In the genomic region with DNA sequence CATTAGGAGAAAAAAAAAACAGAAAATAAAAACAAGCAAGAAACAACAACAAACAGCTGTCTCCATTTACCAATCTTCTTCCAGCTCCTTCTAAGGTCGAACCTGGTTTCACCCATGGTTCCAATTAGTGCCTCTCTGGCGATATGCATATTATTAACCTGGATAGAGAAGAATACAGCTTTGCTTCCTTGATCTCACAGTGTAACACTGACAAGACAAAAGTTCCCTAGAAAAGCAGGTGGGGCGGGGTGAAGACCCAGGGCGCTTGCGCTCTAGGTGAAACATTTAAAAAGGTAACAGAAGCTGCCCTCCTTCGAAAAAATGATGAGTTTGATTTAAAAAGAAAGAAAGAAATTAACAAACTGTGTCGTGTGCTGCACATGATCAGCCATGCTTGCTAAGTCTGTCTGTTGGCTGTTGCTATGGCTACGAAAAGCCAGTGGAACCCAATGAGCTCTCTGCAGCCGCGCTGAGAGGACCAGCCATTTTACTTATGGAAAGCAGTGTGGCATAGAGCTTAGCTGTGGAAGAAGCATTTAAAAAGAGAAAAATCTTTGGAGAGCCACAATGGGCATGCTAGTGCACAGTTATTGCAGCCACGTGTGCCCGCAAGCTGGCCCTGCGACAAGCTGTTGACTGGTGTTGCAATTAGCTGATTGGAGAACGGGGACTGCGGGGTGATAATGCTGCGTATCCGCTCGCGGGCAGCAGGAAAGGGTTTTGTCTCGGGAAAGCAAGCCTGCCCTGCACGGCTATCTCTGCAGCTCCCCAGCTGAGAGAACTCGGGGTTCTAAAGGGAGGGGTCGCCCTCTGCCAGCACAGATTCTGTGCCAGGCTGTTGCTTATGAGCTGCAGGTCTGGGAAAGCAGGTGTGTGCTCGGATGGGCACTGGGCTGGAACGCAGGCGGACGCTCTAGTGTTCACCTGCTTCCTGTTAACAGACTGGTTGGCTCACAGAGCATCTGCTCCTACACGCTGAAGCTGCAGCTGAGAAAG, we compare ENCODE assay signal across 7 mouse cellular contexts.
DNase-seq lines count a peak whose midpoint lies in the region; ATAC-seq lines count a peak whose summit lies in the region.

No protein-coding gene starts in this region.

- ATAC-seq in granulocyte monocyte progenitor cell, adult 5-6 weeks (replicated peaks; ENCODE audit: poor library complexity, severe bottlenecking): peak; percentile 61; the same call in 1 of the 2 replicates
- ATAC-seq in midbrain, embryonic 12.5 days (ENCODE audit: low FRiP score, low read depth): peak; percentile 96

- intact Hi-C loops in left cerebral cortex, postnatal 4 days (cut with DNase I): no loop called here

- H3K36me3 ChIP-seq in midbrain, embryonic 12.5 days: no peaks in the 10 kb centered on the region

- no peaks in the 10 kb centered on the region for H3K9me3 ChIP-seq in midbrain, embryonic 12.5 days

- H3K4me3 ChIP-seq in midbrain, embryonic 12.5 days: peak overlapping the region; percentile 69

- WGBS in midbrain, embryonic 12.5 days: under 1% methylated on average over 28 of the region's 28 CpGs

- H3K4me2 ChIP-seq in midbrain, embryonic 12.5 days (replicated peaks): peak overlapping the region; percentile 77

- DNase-seq in adrenal gland, postnatal 14 days: peak; percentile 80
- peak; percentile 69 to 75 for DNase-seq in cerebellum, postnatal 36 days
- DNase-seq in kidney, adult 18-20 months: peak; percentile 58
- DNase-seq in left cerebral cortex, postnatal 4 days: peak; percentile 72
- peak; percentile 57 to 67 for DNase-seq in spleen, postnatal 36 days (ENCODE audit: low spot score in 2 of 2)

- peaks cover 4% of the 10 kb centered on the region; the same call in 1 of the 2 replicates for H3K27me3 ChIP-seq in midbrain, embryonic 12.5 days

- H3K4me1 ChIP-seq in midbrain, embryonic 12.5 days: peaks cover 20% of the 10 kb centered on the region

- peak overlapping the region; percentile 93 for H3K27ac ChIP-seq in midbrain, embryonic 12.5 days (replicated peaks)

- peak overlapping the region; percentile 74 for H3K9ac ChIP-seq in midbrain, embryonic 12.5 days (replicated peaks)

Comparison
In these comparisons a context has a peak if more than half of its experiments do, and no peak if none do; other contexts are left out.
1. Peak in every context shown above with its lines: DNase-seq, ATAC-seq, H3K4me3 ChIP-seq and H3K27ac ChIP-seq.